Mouse (Mus musculus) MEL (cell line): ENCODE data around the gene Zfp362. TPM values are rescaled to one million over a fixed set of nuclear protein-coding genes. Genes with fewer than 3 reads are reported as not detected.
A peak's percentile ranks its signal among the peaks of the same experiment; 100 is the strongest.

ENCODE experiments used
- DNase-seq: peaks from one replicate; pipeline ENCODE4 v3.0.0; 2011; ENCODE audit warnings: low read depth, low spot score
- H3K27ac ChIP-seq: 2 replicates; pipeline ENCODE4 v1.5.1; 2012; ENCODE audit warnings: low read depth, mild to moderate bottlenecking, control low read depth, low read length, moderate library complexity; ENCODE audit not compliant: control insufficient read depth
- H3K27me3 ChIP-seq, 2 experiments: fragments of 150-350 bp in 1 of 2; sonication (generic) in 1 of 2; 2 replicates each; pipeline ENCODE4 v1.6.1; 2012; ENCODE audit warnings: low read length in 2 of 2, mild to moderate bottlenecking in 2 of 2, improper control_type of control experiment in 1 of 2, moderate library complexity in 1 of 2; ENCODE audit not compliant: insufficient read depth in 2 of 2, control insufficient read depth in 1 of 2
- H3K36me3 ChIP-seq, 2 experiments: 2 replicates each; pipeline ENCODE4 v1.6.1; 2012 to 2014; ENCODE audit warnings: low read length in 2 of 2, improper control_type of control experiment in 1 of 2, inconsistent platforms in 1 of 2, mild to moderate bottlenecking in 1 of 2; ENCODE audit not compliant: insufficient read depth in 2 of 2, control insufficient read depth in 1 of 2
- H3K4me1 ChIP-seq, 2 experiments: fragments of 150-350 bp in 1 of 2; sonication (generic) in 1 of 2; 2 replicates each; pipeline ENCODE4 v1.6.1; 2012; ENCODE audit warnings: low read length in 2 of 2, improper control_type of control experiment in 1 of 2, mild to moderate bottlenecking in 1 of 2; ENCODE audit not compliant: insufficient read depth in 2 of 2, control insufficient read depth in 1 of 2
- H3K4me3 ChIP-seq, 2 experiments: fragments of 150-350 bp in 1 of 2; sonication (generic) in 1 of 2; 2 replicates each; pipeline ENCODE4 v1.5.1; 2012; ENCODE audit warnings: low read depth in 2 of 2, low read length in 2 of 2, mild to moderate bottlenecking in 2 of 2, moderate library complexity in 2 of 2, control low read depth in 1 of 2, improper control_type of control experiment in 1 of 2; ENCODE audit not compliant: control insufficient read depth in 1 of 2, insufficient read depth in 1 of 2
- H3K79me2 ChIP-seq: 2 replicates; pipeline ENCODE4 v1.6.1; 2012; ENCODE audit warnings: mild to moderate bottlenecking, low read length, moderate library complexity; ENCODE audit not compliant: control insufficient read depth, poor library complexity, insufficient read depth
- H3K9ac ChIP-seq: 2 replicates; pipeline ENCODE4 v1.6.1; 2012; ENCODE audit warnings: low read depth, mild to moderate bottlenecking, control low read depth, low read length, moderate library complexity; ENCODE audit not compliant: control insufficient read depth, poor library complexity, severe bottlenecking
- H3K9me3 ChIP-seq: fragments of 150-350 bp; sonication (generic); replicated peaks from 2 replicates; pipeline ENCODE4 v1.6.1; 2012; ENCODE audit warnings: mild to moderate bottlenecking, low read length, improper control_type of control experiment, moderate library complexity; ENCODE audit not compliant: insufficient read depth
- CHD1 ChIP-seq: IDR thresholded peaks from 2 replicates; pipeline ENCODE4 v1.6.1; 2012; ENCODE audit warnings: low read depth, mild to moderate bottlenecking, inconsistent platforms, low read length, improper control_type of control experiment
- CTCF ChIP-seq, 3 experiments: IDR thresholded peaks in 2 of 3; conservative IDR thresholded peaks in 1 of 3; 2 replicates each; pipeline ENCODE4 v1.5.1; 2011 to 2012; ENCODE audit warnings: low read length in 3 of 3, low read depth in 2 of 3, mild to moderate bottlenecking in 2 of 3, improper control_type of control experiment in 1 of 3, inconsistent platforms in 1 of 3, mixed read lengths in 1 of 3, moderate library complexity in 1 of 3; ENCODE audit not compliant: control insufficient read depth in 1 of 3, insufficient read depth in 1 of 3, poor library complexity in 1 of 3, severe bottlenecking in 1 of 3
- ELF1 ChIP-seq: IDR thresholded peaks from 2 replicates; pipeline ENCODE4 v1.6.1; 2014; ENCODE audit warnings: low read depth, mild to moderate bottlenecking, inconsistent platforms, low read length, improper control_type of control experiment, moderate library complexity
- MAZ ChIP-seq: IDR thresholded peaks from 2 replicates; pipeline ENCODE4 v1.6.1; 2012; ENCODE audit warnings: low read depth, mild to moderate bottlenecking, inconsistent platforms, low read length, improper control_type of control experiment
- MEF2A ChIP-seq: IDR thresholded peaks from 2 replicates; pipeline ENCODE4 v1.6.1; 2014; ENCODE audit warnings: low read depth, mild to moderate bottlenecking, inconsistent platforms, low read length, improper control_type of control experiment; ENCODE audit not compliant: poor library complexity, insufficient replicate concordance, severe bottlenecking; ENCODE audit errors: extremely low read depth
- MXI1 ChIP-seq: IDR thresholded peaks from 2 replicates; pipeline ENCODE4 v1.6.1; 2011; ENCODE audit warnings: mild to moderate bottlenecking, low read depth, low read length, improper control_type of control experiment
- NELFE ChIP-seq: IDR thresholded peaks from 2 replicates; pipeline ENCODE4 v1.6.1; 2011; ENCODE audit warnings: low read depth, low read length, improper control_type of control experiment
- NRF1 ChIP-seq: IDR thresholded peaks from 2 replicates; pipeline ENCODE4 v1.6.1; 2014; ENCODE audit warnings: low read depth, mild to moderate bottlenecking, inconsistent platforms, low read length, improper control_type of control experiment, moderate library complexity; ENCODE audit not compliant: poor library complexity, insufficient read depth, severe bottlenecking
- POLR2AphosphoS2 ChIP-seq: IDR thresholded peaks from 2 replicates; pipeline ENCODE4 v1.6.1; 2011; ENCODE audit warnings: low read length, improper control_type of control experiment
- RCOR1 ChIP-seq: IDR thresholded peaks from 2 replicates; pipeline ENCODE4 v1.6.1; 2012; ENCODE audit warnings: low read depth, mild to moderate bottlenecking, inconsistent platforms, low read length, improper control_type of control experiment
- UBTF ChIP-seq: IDR thresholded peaks from 2 replicates; pipeline ENCODE4 v1.6.1; 2012; ENCODE audit warnings: low read depth, mild to moderate bottlenecking, inconsistent platforms, low read length, improper control_type of control experiment, moderate library complexity, borderline replicate concordance; ENCODE audit not compliant: insufficient read depth
- USF1 ChIP-seq: IDR thresholded peaks from 2 replicates; pipeline ENCODE4 v1.6.1; 2014; ENCODE audit warnings: low read depth, mild to moderate bottlenecking, inconsistent platforms, low read length, improper control_type of control experiment, moderate library complexity
- ZC3H11A ChIP-seq: IDR thresholded peaks from 2 replicates; pipeline ENCODE4 v1.6.1; 2012; ENCODE audit warnings: low read depth, mild to moderate bottlenecking, inconsistent platforms, low read length, improper control_type of control experiment
- ZKSCAN1 ChIP-seq: IDR thresholded peaks from 2 replicates; pipeline ENCODE4 v1.6.1; 2012; ENCODE audit warnings: low read depth, mild to moderate bottlenecking, inconsistent platforms, low read length, improper control_type of control experiment, moderate library complexity
- ZNF384 ChIP-seq: IDR thresholded peaks from 2 replicates; pipeline ENCODE4 v1.6.1; 2012; ENCODE audit warnings: low read depth, mild to moderate bottlenecking, inconsistent platforms, low read length, improper control_type of control experiment
- polyA plus RNA-seq, 2 experiments: library from polyadenylated mRNA; stranded (reverse) in 1 of 2; unstranded in 1 of 2; fragments of >175 nt in 1 of 2; fragments of >200 nt in 1 of 2; gene quantifications; 2 replicates each; pipeline versions ENCODE4 v1.2.1 to v1.2.4; 2012; ENCODE audit warnings: low replicate concordance in 2 of 2, low read depth in 1 of 2; ENCODE audit not compliant: insufficient read length in 2 of 2, insufficient read depth in 1 of 2, missing spikeins in 1 of 2
- total RNA-seq: library from RNA; depleted of rRNA; stranded (reverse); fragments of 300-350 nt; gene quantifications from 2 replicates; pipeline ENCODE4 v1.2.3, GENCODE M21; 2012

Zfp362 gene
- total and polyA plus RNA-seq, 3 experiments: 2.4 to 30.1 TPM; not detected in 1

GRCm38 (mm10) chr4:128785921-128786654 lies 19.8 kb downstream of the Zfp362 start:
- Histone ChIP-seq H3K36me3 (no peaks in the 10 kb centered on the region; a peak in 1 of 4 replicates), H3K9ac (no peak overlapping the region), H3K9me3 (no peaks in the 10 kb centered on the region), H3K4me3 (no peak overlapping the region), H3K27me3 (no peaks in the 10 kb centered on the region), H3K27ac (no peak overlapping the region), H3K79me2 (no peaks in the 10 kb centered on the region), H3K4me1 (no peaks in the 10 kb centered on the region)
- TF ChIP-seq CTCF (IDR thresholded peaks at IDR 0.05 in 2 of 3, conservative IDR thresholded peaks at IDR 0.05 in 1 of 3; ENCODE audit: control insufficient read depth in 1 of 3, insufficient read depth in 1 of 3, low read depth in 2 of 3, low read length in 3 of 3, poor library complexity in 1 of 3, severe bottlenecking in 1 of 3) (no peak), NRF1 (no peak), ELF1 (no peak), UBTF (no peak), RCOR1 (no peak), POLR2AphosphoS2 (no peak), MAZ (no peak), CHD1 (no peak), ZC3H11A (no peak), ZNF384 (no peak), ZKSCAN1 (no peak), NELFE (no peak)
- no peak for DNase-seq

- Histone ChIP-seq H3K4me3 (no peak overlapping the region), H3K9ac (no peak overlapping the region), H3K36me3 (no peaks in the 10 kb centered on the region; a peak in 1 of 4 replicates), H3K4me1 (no peaks in the 10 kb centered on the region), H3K27me3 (no peaks in the 10 kb centered on the region), H3K79me2 (no peaks in the 10 kb centered on the region), H3K9me3 (no peaks in the 10 kb centered on the region), H3K27ac (no peak overlapping the region)
- no peak for DNase-seq
- TF ChIP-seq MEF2A: no peak
- TF ChIP-seq MXI1: no peak
- TF ChIP-seq USF1: peak; percentile 44; the same call in 1 of the 2 replicates
These were observed 20.8 kb downstream of the Zfp362 start for GRCm38 (mm10) chr4:128784950-128785631.
